Mouse (Mus musculus) CD4-positive, CD25-positive, alpha-beta regulatory T cell, adult 9 weeks (primary cell): Measurements from ENCODE around the gene Rps13. TPM values are rescaled to one million over a fixed set of nuclear protein-coding genes. Genes with fewer than 3 reads are reported as not detected.

Experiments used
- polyA plus RNA-seq: library from polyadenylated mRNA; unstranded; fragments of 100-300 nt; shearing (Covaris generic); gene quantifications from one replicate; pipeline ENCODE4 v1.2.1, GENCODE M21; 2017

The Rps13 gene
- 1,029 TPM for polyA plus RNA-seq

DNA sequence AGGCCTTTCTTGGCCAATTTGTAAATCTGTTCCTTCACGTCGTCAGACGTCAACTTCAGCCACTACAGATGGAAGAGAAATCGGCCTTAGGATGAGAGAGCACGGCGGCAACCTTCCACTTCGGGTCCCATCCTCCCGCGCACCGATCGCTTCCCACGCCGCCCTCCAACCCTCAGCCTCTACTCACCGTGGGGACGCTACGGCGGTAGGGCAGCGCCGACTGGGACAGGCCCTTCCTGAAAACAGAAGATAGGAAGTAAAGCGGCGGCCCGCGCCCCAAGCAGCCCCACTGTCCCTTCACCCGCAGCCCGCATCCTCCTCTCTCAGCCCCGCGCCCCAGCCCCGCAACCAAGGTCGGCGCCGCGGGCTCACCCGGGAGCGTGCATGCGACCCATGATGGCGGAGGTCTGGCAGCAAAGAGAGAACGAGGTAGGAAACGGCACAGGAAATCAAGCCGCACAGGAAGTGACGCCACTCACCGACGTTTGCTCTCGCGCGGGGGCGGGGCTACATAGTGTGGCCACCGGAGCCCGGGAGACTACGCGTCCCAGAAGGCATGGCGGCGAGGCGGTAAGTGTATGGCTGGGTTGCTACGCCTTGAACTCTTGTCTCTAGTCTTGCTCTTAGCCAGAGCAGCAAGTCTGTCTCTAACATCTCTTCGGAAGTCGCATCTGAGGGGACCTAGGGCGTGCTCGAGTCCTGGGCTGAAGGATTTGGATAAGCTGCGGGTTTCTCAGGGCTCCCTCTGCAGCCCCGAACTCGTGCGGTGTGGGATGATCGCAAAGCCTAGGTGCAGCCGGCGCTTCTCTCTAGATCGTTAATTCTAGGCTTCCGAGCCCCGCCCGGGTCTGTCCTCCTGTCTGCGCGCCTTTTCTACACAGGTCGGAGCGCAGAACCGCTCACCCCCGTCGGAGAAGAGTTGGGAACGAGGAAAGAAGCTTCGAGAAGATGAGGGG lies at the start of gene Rps13:
Rps13 (minus strand) TSS at position 483 of the 956 bp plus-strand sequence.

DNA sequence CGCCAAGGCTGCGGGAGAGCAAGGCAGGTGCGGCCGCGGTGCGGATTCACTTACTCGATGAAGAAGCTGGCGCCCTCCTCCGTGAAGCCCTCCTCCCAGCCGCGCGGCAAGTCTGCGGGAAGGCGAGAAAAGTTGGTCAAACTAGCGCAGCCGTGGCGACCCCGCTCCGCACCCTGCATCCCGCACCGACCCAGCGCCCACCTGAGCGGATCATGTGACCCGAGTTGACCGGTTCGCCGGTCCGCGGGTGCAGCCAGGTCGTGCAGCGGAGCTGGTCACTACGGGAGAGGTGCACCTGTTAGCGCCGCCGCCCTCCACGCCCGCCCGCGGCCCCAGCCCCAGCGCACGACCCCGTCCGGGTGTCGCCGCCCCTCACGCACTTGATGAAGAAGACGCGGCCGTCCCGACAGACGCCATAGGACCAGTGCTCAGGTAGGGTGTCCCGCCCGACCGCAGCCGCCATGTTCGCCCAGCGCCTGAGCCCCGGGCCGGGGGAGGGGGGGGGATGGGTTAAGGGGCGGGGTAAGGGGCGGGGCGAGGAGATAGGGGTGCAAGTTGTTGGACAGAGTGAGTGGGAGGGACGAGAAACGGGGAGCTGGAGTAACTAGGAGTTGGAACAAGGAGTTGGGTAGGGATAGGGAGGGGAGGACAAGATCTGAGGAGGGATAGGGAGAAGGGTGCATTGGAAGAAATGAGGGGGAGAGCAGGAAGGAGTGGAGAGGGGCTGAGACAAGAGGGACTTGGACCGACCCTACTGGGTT lies 25.9 kb downstream of the Rps13 start, which contains the start of gene Plekha7:
Plekha7 (minus strand) TSS at position 506 of the 761 bp plus-strand sequence.

Other genes with a start within 250 kb of the Rps13 start
- gene Gm4353, start 249.6 kb downstream of the Rps13 start, polyA plus RNA-seq, result not detected
- 20.1 TPM for gene Plekha7, start 25.8 kb downstream of the Rps13 start, polyA plus RNA-seq
- gene Pik3c2a, start 109.3 kb upstream of the Rps13 start, polyA plus RNA-seq, result 67.3 TPM
- gene Nucb2, start 170.2 kb upstream of the Rps13 start, polyA plus RNA-seq, result 17.8 TPM